Mouse (Mus musculus) stomach, embryonic 15.5 days (tissue): ENCODE data around the gene Chd9. TPM values are rescaled to one million over a fixed set of nuclear protein-coding genes. Genes with fewer than 3 reads are reported as not detected.
"Not testable (repeated sequence)": the region's sequence is repeated elsewhere in the genome, so short reads cannot be mapped to it uniquely, and the experiment has no call there.

Source experiments
- ATAC-seq: fragments of 200-750 bp; cut with Nextera tagmentation; 2 replicates; pipeline ENCODE4 v1.8.0; 2017; ENCODE audit warnings: low read depth, moderate number of reproducible peaks, moderate TSS enrichment; ENCODE audit not compliant: insufficient read depth, low FRiP score
- H3K27ac ChIP-seq: fragments of 300-500 bp; sonication (generic); 2 replicates; pipeline ENCODE4 v1.5.1; 2015; ENCODE audit warnings: mild to moderate bottlenecking, inconsistent platforms
- H3K27me3 ChIP-seq: fragments of 300-500 bp; sonication (generic); replicated peaks from 2 replicates; pipeline ENCODE4 v1.6.1; 2015; ENCODE audit warnings: inconsistent platforms
- H3K36me3 ChIP-seq: fragments of 300-500 bp; sonication (generic); 2 replicates; pipeline ENCODE4 v1.6.1; 2015; ENCODE audit warnings: inconsistent platforms
- H3K4me1 ChIP-seq: fragments of 300-500 bp; sonication (generic); 2 replicates; pipeline ENCODE4 v1.6.1; 2015; ENCODE audit warnings: inconsistent platforms
- H3K4me2 ChIP-seq: fragments of 300-500 bp; sonication (generic); 2 replicates; pipeline ENCODE4 v1.6.1; 2015; ENCODE audit warnings: mild to moderate bottlenecking, inconsistent platforms
- H3K4me3 ChIP-seq: fragments of 300-500 bp; sonication (generic); replicated peaks from 2 replicates; pipeline ENCODE4 v1.5.1; 2015; ENCODE audit warnings: inconsistent platforms
- H3K9ac ChIP-seq: fragments of 300-500 bp; sonication (generic); 2 replicates; pipeline ENCODE4 v1.6.1; 2015; ENCODE audit warnings: inconsistent platforms
- H3K9me3 ChIP-seq: fragments of 300-500 bp; sonication (generic); 2 replicates; pipeline ENCODE4 v1.6.1; 2016; ENCODE audit warnings: inconsistent platforms
- WGBS: fragments of 180-500 bp; shearing (Covaris S2); methylation state at CpG from one replicate; pipeline ENCODE4 v1.1.7; 2015; 5-methylcytosine and 5-hydroxymethylcytosine counted together
- polyA plus RNA-seq: library from polyadenylated mRNA; unstranded; fragments of >200 nt; fragmentation: Nextera tagmentation; extraction: Ambion mirVana; gene quantifications from 2 replicates; pipeline ENCODE4 v1.2.1, GENCODE M21; 2015

Chd9 gene
- polyA plus RNA-seq, 1 experiment from 2014 or later = 185 TPM

GRCm38 (mm10) chr8:90877430-90877975 is 49.4 kb downstream of the Chd9 start:
- H3K9ac ChIP-seq = peak overlapping the region; percentile 54
- 7% methylated on average over 11 of the region's 11 CpGs for WGBS
- no peaks in the 10 kb centered on the region for H3K36me3 ChIP-seq

DNA sequence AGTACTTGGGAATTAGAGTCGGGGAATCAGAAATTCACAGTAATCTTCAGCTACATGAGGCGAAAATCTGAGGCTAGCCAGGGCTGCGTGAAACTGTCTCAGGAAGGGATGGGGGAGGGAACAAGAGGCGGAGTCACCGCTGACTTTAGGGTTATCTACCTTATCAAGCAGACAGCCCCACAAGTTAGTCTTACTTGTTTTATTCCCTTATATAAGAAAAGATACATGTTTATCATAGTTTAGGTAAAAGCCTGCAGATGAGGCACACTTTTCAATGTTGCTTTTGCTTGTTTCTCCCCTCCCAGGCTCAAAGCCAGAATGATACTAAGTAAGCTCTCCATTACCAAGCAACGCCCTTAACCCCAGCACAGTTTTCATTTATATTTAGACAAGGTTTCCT is 50.4 kb downstream of the Chd9 start:
- Histone ChIP-seq H3K27ac (no peak overlapping the region), H3K27me3 (no peaks in the 10 kb centered on the region), H3K36me3 (no peaks in the 10 kb centered on the region), H3K4me3 (no peak overlapping the region), H3K9me3 (no peaks in the 10 kb centered on the region), H3K9ac (no peak overlapping the region), H3K4me1 (peaks cover 27% of the 10 kb centered on the region), H3K4me2 (no peak overlapping the region)
- ATAC-seq = no peak
- WGBS = 72% methylated on average over 6 of the region's 6 CpGs

More at GRCm38 (mm10) chr8:90877430-90877975, 49.4 kb downstream of the Chd9 start:
- peak overlapping the region; percentile 50 for H3K4me3 ChIP-seq
- no peaks in the 10 kb centered on the region for H3K9me3 ChIP-seq
- H3K4me1 ChIP-seq = peaks cover 27% of the 10 kb centered on the region
- peak overlapping the region; percentile 87 for H3K27ac ChIP-seq
- no peaks in the 10 kb centered on the region for H3K27me3 ChIP-seq
- ATAC-seq = no peak; the same call in 1 of the 2 replicates
- H3K4me2 ChIP-seq = peak overlapping the region; percentile 91

- H3K27ac ChIP-seq = no peak overlapping the region
- no peaks in the 10 kb centered on the region for H3K9me3 ChIP-seq
- WGBS = 67% methylated on average over 4 of the region's 4 CpGs
- H3K36me3 ChIP-seq = no peaks in the 10 kb centered on the region
- H3K4me2 ChIP-seq = no peak overlapping the region
- H3K4me3 ChIP-seq = no peak overlapping the region
- no peaks in the 10 kb centered on the region for H3K27me3 ChIP-seq
- H3K9ac ChIP-seq = no peak overlapping the region
- H3K4me1 ChIP-seq = peaks cover 27% of the 10 kb centered on the region
- no peak for ATAC-seq
These were observed 51.9 kb downstream of the Chd9 start for GRCm38 (mm10) chr8:90880041-90880440.

- Histone ChIP-seq H3K27ac (no peak overlapping the region), H3K36me3 (no peaks in the 10 kb centered on the region), H3K27me3 (no peaks in the 10 kb centered on the region), H3K4me1 (peaks cover 23% of the 10 kb centered on the region), H3K4me2 (no peak overlapping the region), H3K9ac (no peak overlapping the region), H3K9me3 (no peaks in the 10 kb centered on the region), H3K4me3 (no peak overlapping the region)
- WGBS = 81% methylated on average over 5 of the region's 5 CpGs
- ATAC-seq = no peak
These were observed 53.0 kb downstream of the Chd9 start for GRCm38 (mm10) chr8:90881181-90881580.

- H3K27ac ChIP-seq = no peak overlapping the region
- H3K4me1 ChIP-seq = peaks cover 14% of the 10 kb centered on the region
- H3K27me3 ChIP-seq = no peaks in the 10 kb centered on the region
- no peak overlapping the region for H3K4me2 ChIP-seq
- H3K9ac ChIP-seq = no peak overlapping the region
- H3K9me3 ChIP-seq = no peaks in the 10 kb centered on the region
- H3K4me3 ChIP-seq = no peak overlapping the region
- H3K36me3 ChIP-seq = no peaks in the 10 kb centered on the region
- no peak for ATAC-seq
- WGBS = 88% methylated on average over 16 of the region's 16 CpGs
These were observed 54.0 kb downstream of the Chd9 start for GRCm38 (mm10) chr8:90882088-90882691.

- Histone ChIP-seq H3K4me2 (no peak overlapping the region), H3K9me3 (no peaks in the 10 kb centered on the region), H3K36me3 (no peaks in the 10 kb centered on the region), H3K9ac (no peak overlapping the region), H3K27me3 (no peaks in the 10 kb centered on the region), H3K4me1 (no peaks in the 10 kb centered on the region), H3K27ac (no peak overlapping the region), H3K4me3 (no peak overlapping the region)
- ATAC-seq = no peak
- 54% methylated on average over 2 of the region's 2 CpGs for WGBS
These were observed 57.7 kb downstream of the Chd9 start for GRCm38 (mm10) chr8:90885671-90886368.

DNA sequence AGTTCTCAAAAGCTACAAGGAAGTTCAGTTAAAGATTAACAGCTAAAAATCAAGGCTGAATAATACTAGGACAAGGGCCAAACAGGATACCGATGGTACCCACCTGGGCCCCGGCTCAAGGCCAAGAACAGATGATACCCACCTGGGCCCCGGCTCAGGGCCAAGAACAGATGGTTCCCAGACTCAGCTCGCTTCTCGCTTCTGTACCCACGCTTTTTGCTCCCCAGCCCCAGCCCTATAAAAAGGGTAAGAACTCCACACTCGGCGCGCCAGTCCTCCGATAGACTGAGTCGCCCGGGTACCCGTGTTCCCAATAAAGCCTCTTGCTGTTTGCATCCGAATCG is 58.2 kb downstream of the Chd9 start:
- not testable (repeated sequence) for ATAC-seq, H3K36me3 ChIP-seq, H3K9me3 ChIP-seq, H3K4me1 ChIP-seq, H3K27me3 ChIP-seq, H3K4me3 ChIP-seq, H3K27ac ChIP-seq, H3K9ac ChIP-seq, H3K4me2 ChIP-seq
- WGBS = no CpG with 5 or more reads among the region's 15 CpGs

DNA sequence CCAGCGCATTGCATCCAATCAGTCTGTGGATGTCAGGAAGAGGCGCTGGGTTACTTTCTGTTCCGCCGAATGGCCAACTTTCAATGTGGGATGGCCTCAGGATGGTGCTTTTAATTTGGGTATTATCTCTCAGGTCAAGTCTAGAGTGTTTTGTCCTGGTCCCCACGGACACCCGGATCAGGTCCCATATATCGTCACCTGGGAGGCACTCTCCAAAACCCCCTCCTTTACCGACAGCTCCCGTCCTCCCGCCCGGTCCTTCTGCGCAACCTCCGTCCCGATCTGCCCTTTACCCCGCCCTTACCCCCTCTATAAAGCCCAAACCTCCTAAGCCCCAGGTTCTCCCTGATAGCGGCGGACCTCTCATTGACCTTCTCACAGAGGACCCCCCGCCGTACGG is 59.2 kb downstream of the Chd9 start:
- WGBS = no CpG with 5 or more reads among the region's 20 CpGs
- not testable (repeated sequence) for H3K4me2 ChIP-seq, H3K36me3 ChIP-seq, H3K27ac ChIP-seq, ATAC-seq, H3K9ac ChIP-seq, H3K9me3 ChIP-seq, H3K27me3 ChIP-seq, H3K4me1 ChIP-seq
- H3K4me3 ChIP-seq = peak overlapping the region; percentile 36

- Histone ChIP-seq H3K27ac (0 out of 2 replicates have a peak overlapping the region, but pooled peaks have one; percentile 6), H3K9ac (no peak overlapping the region), H3K4me2 (no peak overlapping the region), H3K27me3 (no peaks in the 10 kb centered on the region), H3K4me1 (peaks cover 9% of the 10 kb centered on the region), H3K9me3 (no peaks in the 10 kb centered on the region), H3K4me3 (no peak overlapping the region), H3K36me3 (no peaks in the 10 kb centered on the region)
- 84% methylated on average over 8 of the region's 8 CpGs for WGBS
- no peak for ATAC-seq
These were observed 63.9 kb downstream of the Chd9 start for GRCm38 (mm10) chr8:90891872-90892578.

- Histone ChIP-seq H3K4me3 (no peak overlapping the region), H3K36me3 (no peaks in the 10 kb centered on the region), H3K4me1 (peaks cover 9% of the 10 kb centered on the region), H3K9me3 (no peaks in the 10 kb centered on the region), H3K4me2 (no peak overlapping the region), H3K27me3 (no peaks in the 10 kb centered on the region), H3K27ac (0 out of 2 replicates have a peak overlapping the region, but pooled peaks have one; percentile 6), H3K9ac (no peak overlapping the region)
- WGBS = 64% methylated on average over 5 of the region's 5 CpGs
- peak; percentile 90 for ATAC-seq
These were observed 64.4 kb downstream of the Chd9 start for GRCm38 (mm10) chr8:90892579-90892919.

GRCm38 (mm10) chr8:90894231-90894914 is 66.2 kb downstream of the Chd9 start:
- Histone ChIP-seq H3K27me3 (no peaks in the 10 kb centered on the region), H3K4me2 (no peak overlapping the region; the same call in 1 of the 2 replicates), H3K9ac (no peak overlapping the region), H3K27ac (peak overlapping the region; percentile 33; the same call in 1 of the 2 replicates), H3K36me3 (no peaks in the 10 kb centered on the region), H3K9me3 (no peaks in the 10 kb centered on the region), H3K4me3 (no peak overlapping the region), H3K4me1 (peaks cover 9% of the 10 kb centered on the region)
- ATAC-seq = no peak
- WGBS = 34% methylated on average over 14 of the region's 14 CpGs
